Mouse (Mus musculus) left cerebral cortex, postnatal 14 days (tissue): ENCODE data around the gene Dhdds. TPM values are rescaled to one million over a fixed set of nuclear protein-coding genes. Genes with fewer than 3 reads are reported as not detected.

Experiments used
- total RNA-seq, 2 experiments: library from RNA; stranded (reverse); gene quantifications; 2 replicates each; pipeline ENCODE4 v1.2.3; 2021

Dhdds gene
- total RNA-seq, 2 experiments from 2014 or later, result 61.0 to 63.6 TPM

Other genes starting within 250 kb of the Dhdds start
- 10 to 100 TPM; 74.1 to 75.8 TPM for gene Arid1a, start 244.1 kb downstream of the Dhdds start, total RNA-seq
- gene Rps6ka1, start 113.1 kb downstream of the Dhdds start, total RNA-seq, result 10 to 100 TPM; 12.7 TPM
- 100 to 1,000 TPM; 118 to 146 TPM for gene Hmgn2, start 32.3 kb downstream of the Dhdds start, total RNA-seq
- gene Lin28a, start 17.9 kb upstream of the Dhdds start, total RNA-seq, result not detected
- not detected for gene Zfp683, start 52.9 kb upstream of the Dhdds start, total RNA-seq
- gene Crybg2, start 59.9 kb upstream of the Dhdds start, total RNA-seq, result 1 to 10 TPM; 1.3 to 1.4 TPM
- gene Cd52, start 94.2 kb upstream of the Dhdds start, total RNA-seq, result 1 to 10 TPM in 1 of 2 experiments, under 1 TPM in 1; 0.99 to 2.4 TPM
- gene Ubxn11, start 101.7 kb upstream of the Dhdds start, total RNA-seq, result 10 to 100 TPM; 22.6 to 25.0 TPM
- gene Sh3bgrl3, start 127.9 kb upstream of the Dhdds start, total RNA-seq, result 100 to 1,000 TPM; 204 to 214 TPM
- gene Cep85, start 186.2 kb upstream of the Dhdds start, total RNA-seq, result 10 to 100 TPM in 1 of 2 experiments, 1 to 10 TPM in 1; 9.5 to 10.5 TPM
- not detected for gene Gm7534, start 202.1 kb upstream of the Dhdds start, total RNA-seq
- not detected for gene Catsper4, start 226.5 kb upstream of the Dhdds start, total RNA-seq
- under 1 TPM in 1 of 2 experiments, not detected in 1; 0.24 TPM for gene Cnksr1, start 237.5 kb upstream of the Dhdds start, total RNA-seq
- gene E130218I03Rik, start 242.7 kb upstream of the Dhdds start, total RNA-seq, result not detected
- 10 to 100 TPM in 1 of 2 experiments, 1 to 10 TPM in 1; 10.0 to 12.5 TPM for gene Zfp593, start 244.7 kb upstream of the Dhdds start, total RNA-seq
- not detected for gene Gm30191, start 246.0 kb upstream of the Dhdds start, total RNA-seq